Mouse (Mus musculus) ES-Bruce4 (cell line): ENCODE data around the gene Ppp1r2.

Experiments used
- CTCF ChIP-seq: IDR thresholded peaks from one replicate; pipeline ENCODE4 v1.8.1; 2011; ENCODE audit warnings: low read depth, low read length
- EP300 ChIP-seq: IDR thresholded peaks from 2 replicates; pipeline ENCODE4 v1.6.1; 2011; ENCODE audit warnings: low read depth, low read length; ENCODE audit not compliant: insufficient read depth
- POLR2A ChIP-seq: IDR thresholded peaks from one replicate; pipeline ENCODE4 v1.8.1; 2011; ENCODE audit warnings: low read length; ENCODE audit not compliant: insufficient read depth

DNA sequence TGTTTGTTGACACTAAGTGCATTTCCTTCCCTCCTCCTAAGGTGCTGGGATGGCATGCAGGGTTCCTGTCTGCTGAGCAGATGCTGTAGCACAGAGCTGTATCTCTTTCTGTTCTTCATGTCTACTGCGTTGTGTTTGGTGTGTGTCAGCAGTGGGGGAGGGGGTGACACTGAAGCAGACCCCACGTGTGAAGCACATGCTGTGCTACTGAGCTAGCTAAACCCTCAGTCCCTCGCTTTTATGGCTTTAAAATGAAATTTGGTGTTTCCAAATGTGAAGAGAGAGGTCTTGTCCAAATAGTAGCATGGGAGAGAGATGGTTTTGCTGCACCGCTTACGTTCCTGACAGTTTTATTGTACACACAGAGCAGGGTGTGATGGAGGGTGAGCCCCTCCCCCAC lies 43.5 kb downstream of the Ppp1r2 start:
- TF ChIP-seq POLR2A (no peak), CTCF (no peak), EP300 (no peak)
